Mouse (Mus musculus) midbrain, embryonic 10.5 days (tissue): Measurements from ENCODE around the gene Relt. TPM values are rescaled to one million over a fixed set of nuclear protein-coding genes. Genes with fewer than 3 reads are reported as not detected.

Experiments
- DNase-seq: peaks from one replicate; pipeline ENCODE4 v3.0.0-alpha.2; 2017; ENCODE audit warnings: low spot score
- H3K27ac ChIP-seq: fragments of 300-500 bp; sonication (generic); replicated peaks from 2 replicates; pipeline ENCODE4 v1.5.1; 2016; ENCODE audit warnings: mild to moderate bottlenecking
- H3K27me3 ChIP-seq: fragments of 300-500 bp; sonication (generic); 2 replicates; pipeline ENCODE4 v1.6.1; 2016; ENCODE audit warnings: low read depth, mild to moderate bottlenecking; ENCODE audit not compliant: poor library complexity, severe bottlenecking
- H3K36me3 ChIP-seq: fragments of 300-500 bp; sonication (generic); 2 replicates; pipeline ENCODE4 v1.6.1; 2016; ENCODE audit warnings: mild to moderate bottlenecking, moderate library complexity
- H3K4me1 ChIP-seq: fragments of 300-500 bp; sonication (generic); 2 replicates; pipeline ENCODE4 v1.6.1; 2016
- H3K4me3 ChIP-seq: fragments of 300-500 bp; sonication (generic); 2 replicates; pipeline ENCODE4 v1.5.1; 2016; ENCODE audit warnings: mild to moderate bottlenecking, moderate library complexity
- H3K9me3 ChIP-seq: fragments of 300-500 bp; sonication (generic); replicated peaks from 2 replicates; pipeline ENCODE4 v1.6.1; 2016; ENCODE audit warnings: mild to moderate bottlenecking
- WGBS: fragments of 180-500 bp; shearing (Covaris S2); methylation state at CpG from one replicate; pipeline ENCODE4 v1.1.7; 2016; 5-methylcytosine and 5-hydroxymethylcytosine counted together
- polyA plus RNA-seq: library from polyadenylated mRNA; unstranded; fragments of >200 nt; fragmentation: Nextera tagmentation; extraction: Ambion mirVana; gene quantifications from 2 replicates; pipeline ENCODE4 v1.2.1, GENCODE M21; 2016

The Relt gene
- polyA plus RNA-seq, 1 experiment from 2014 or later, result 5.2 TPM

DNA sequence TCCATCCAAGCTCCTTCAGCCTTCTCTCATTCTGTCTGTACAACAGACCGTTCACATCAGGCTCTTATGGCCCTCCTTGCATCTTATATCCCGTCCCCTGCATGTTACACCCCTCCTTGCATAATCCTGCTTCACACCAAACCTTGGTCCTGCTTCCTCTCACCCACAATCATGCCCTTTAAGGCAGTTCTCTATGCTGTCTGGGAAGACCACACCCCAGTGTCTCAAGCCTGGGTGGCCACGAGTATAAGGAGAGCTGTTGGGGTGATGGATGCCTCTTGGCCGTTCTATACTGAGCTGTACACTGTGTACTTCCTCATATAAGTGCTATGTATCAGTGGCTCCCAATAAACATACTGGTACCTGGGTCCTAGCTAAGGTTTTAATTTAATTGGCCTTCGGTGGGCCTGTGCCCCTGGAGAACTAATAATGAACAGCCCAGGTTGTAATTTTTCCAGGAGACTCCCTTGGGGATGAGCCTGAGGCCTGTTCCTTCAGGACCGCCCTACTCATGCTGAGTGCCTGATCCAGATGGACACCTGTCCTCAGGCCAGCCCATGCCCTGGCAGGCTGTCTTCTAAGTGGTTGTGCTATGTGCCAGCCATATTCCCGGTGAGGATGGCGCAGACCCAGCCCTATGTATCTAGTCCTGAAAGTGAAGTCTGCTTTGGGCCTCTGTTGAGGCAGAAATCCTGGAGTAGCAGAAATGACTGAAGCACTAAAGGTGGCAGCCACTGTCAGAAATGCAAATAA lies 6.8 kb upstream of the Relt start:
- Histone ChIP-seq H3K36me3 (peaks cover 44% of the 10 kb centered on the region), H3K4me1 (no peaks in the 10 kb centered on the region), H3K9me3 (no peaks in the 10 kb centered on the region), H3K4me3 (no peak overlapping the region), H3K27ac (no peak overlapping the region), H3K27me3 (no peaks in the 10 kb centered on the region)
- 89% methylated on average over 8 of the region's 8 CpGs for WGBS
- DNase-seq, result no peak

GRCm38 (mm10) chr7:100868551-100868950 lies 5.3 kb upstream of the Relt start:
- Histone ChIP-seq H3K4me1 (no peaks in the 10 kb centered on the region), H3K36me3 (peaks cover 29% of the 10 kb centered on the region), H3K9me3 (no peaks in the 10 kb centered on the region), H3K27ac (no peak overlapping the region), H3K27me3 (no peaks in the 10 kb centered on the region), H3K4me3 (no peak overlapping the region)
- 74% methylated on average over 4 of the region's 4 CpGs for WGBS
- DNase-seq, result no peak

DNA sequence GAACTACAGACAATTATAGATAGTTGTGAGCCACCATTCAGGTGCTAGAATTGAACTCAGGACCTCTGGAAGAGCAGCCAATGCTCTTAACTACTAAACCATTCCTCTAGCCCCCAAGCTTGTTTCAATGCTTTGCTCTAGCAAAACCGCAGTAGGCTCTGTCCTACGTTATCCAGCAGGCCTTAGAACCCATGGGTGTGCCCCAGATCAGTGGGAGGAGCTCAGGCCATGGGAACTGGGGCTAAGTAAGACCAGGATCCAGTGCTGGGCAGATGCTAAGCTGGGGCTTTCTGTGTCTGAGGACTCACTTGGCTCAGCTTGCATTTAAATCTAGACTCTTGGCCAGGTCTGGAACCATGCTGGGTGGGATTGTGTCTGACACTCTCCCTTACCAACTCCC lies 4.3 kb upstream of the Relt start:
- WGBS, result 50% methylated on average over 2 of the region's 2 CpGs
- no peak for DNase-seq
- Histone ChIP-seq H3K4me3 (no peak overlapping the region), H3K27ac (no peak overlapping the region), H3K4me1 (peaks cover 4% of the 10 kb centered on the region), H3K27me3 (no peaks in the 10 kb centered on the region), H3K36me3 (peaks cover 19% of the 10 kb centered on the region), H3K9me3 (no peaks in the 10 kb centered on the region)

DNA sequence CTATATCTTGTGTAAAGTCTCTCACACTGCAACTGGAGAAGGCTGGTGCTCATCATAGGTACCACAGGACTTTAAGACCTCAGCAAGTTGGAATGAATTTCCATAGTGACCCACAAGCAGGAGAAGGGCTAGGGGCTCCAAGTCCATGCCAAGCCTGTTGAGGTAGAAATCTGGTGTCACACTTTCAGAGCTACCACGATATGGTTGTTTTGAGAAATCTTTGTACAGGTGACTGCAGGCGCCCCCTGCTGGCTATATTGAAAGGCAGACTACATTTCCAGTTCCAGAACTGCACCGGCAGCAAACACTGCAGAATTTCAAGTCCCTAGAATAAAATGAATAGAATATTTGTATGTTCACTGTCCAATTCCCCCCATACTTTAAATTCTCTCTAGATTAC lies 3.4 kb upstream of the Relt start:
- peak; percentile 63 for DNase-seq
- peaks cover 10% of the 10 kb centered on the region for H3K36me3 ChIP-seq
- H3K9me3 ChIP-seq, result no peaks in the 10 kb centered on the region
- peaks cover 13% of the 10 kb centered on the region for H3K4me1 ChIP-seq
- no peaks in the 10 kb centered on the region for H3K27me3 ChIP-seq
- H3K27ac ChIP-seq, result no peak overlapping the region
- H3K4me3 ChIP-seq, result no peak overlapping the region
- 25% methylated on average over 3 of the region's 3 CpGs for WGBS

DNA sequence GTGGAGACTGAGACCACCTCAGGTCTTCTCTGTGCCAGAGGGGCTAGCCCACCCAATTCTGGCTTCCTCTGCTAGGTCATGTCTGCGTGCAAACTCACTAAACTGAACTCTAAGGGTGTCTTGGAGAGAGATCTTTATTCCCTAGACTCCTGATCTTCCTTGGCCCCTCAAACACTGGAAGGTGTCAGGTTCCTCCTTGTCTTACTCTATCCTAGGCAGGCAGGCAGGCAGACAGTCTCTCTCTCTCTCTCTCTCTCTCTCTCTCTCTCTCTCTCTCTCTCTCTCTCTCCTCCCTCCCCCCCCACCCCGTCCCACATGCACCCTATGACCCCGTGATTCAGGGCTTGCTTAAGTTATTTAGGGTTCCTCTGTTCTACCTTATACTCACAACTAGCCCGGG lies 893 bp downstream of the Relt start:
- H3K4me3 ChIP-seq, result peak overlapping the region; percentile 87
- WGBS, result 9% methylated on average over 4 of the region's 4 CpGs
- H3K9me3 ChIP-seq, result no peaks in the 10 kb centered on the region
- H3K36me3 ChIP-seq, result no peaks in the 10 kb centered on the region
- H3K27me3 ChIP-seq, result no peaks in the 10 kb centered on the region
- DNase-seq, result peak; percentile 21
- H3K4me1 ChIP-seq, result peaks cover 31% of the 10 kb centered on the region
- peak overlapping the region; percentile 90 for H3K27ac ChIP-seq

DNA sequence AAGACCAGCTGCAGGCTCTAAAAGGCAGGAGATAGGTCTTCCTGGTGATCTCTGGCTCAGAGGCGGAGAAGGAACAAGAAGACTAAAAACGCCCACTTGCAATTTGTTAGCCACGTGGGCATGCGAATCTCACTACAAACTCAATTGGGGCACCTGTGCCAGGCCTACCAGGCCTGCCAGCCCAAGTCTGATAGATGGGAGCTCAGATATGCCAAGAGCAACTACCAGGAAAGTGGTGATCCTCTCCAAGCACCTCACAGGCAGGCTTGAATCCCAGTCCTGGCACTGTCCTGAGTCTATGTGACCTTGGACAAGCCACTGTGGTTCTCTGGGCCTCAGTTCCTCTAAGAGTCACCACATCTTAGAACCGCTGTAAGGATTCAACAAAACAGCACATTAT lies 2.0 kb downstream of the Relt start:
- DNase-seq, result no peak
- 90% methylated on average over 5 of the region's 5 CpGs for WGBS
- Histone ChIP-seq H3K27ac (no peak overlapping the region), H3K9me3 (no peaks in the 10 kb centered on the region), H3K27me3 (no peaks in the 10 kb centered on the region), H3K36me3 (no peaks in the 10 kb centered on the region), H3K4me1 (peaks cover 31% of the 10 kb centered on the region), H3K4me3 (no peak overlapping the region)

DNA sequence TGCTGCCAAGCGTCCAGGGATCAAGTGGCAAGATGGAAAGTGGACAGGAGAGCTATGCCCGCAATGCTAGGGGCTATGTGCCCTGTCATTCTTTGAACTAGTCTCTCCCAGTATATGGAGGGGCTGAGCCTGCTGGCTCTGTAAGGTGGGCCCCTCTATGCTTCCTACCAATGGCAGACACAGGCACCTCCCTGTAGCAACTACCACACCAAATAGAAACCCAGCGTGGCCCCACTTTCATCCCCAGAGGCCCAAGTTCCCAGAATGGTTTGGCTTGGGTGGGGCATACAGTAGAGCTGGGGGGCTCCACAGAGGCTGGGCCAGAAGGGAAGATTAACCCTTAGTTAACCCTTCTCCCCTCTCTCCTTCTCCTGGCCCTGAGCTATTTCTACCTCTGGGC lies 2.8 kb downstream of the Relt start:
- Histone ChIP-seq H3K4me3 (no peak overlapping the region), H3K9me3 (no peaks in the 10 kb centered on the region), H3K4me1 (peaks cover 38% of the 10 kb centered on the region), H3K27ac (no peak overlapping the region), H3K27me3 (no peaks in the 10 kb centered on the region), H3K36me3 (no peaks in the 10 kb centered on the region)
- DNase-seq, result no peak
- 82% methylated on average over 3 of the region's 3 CpGs for WGBS

- Histone ChIP-seq H3K9me3 (no peaks in the 10 kb centered on the region), H3K36me3 (no peaks in the 10 kb centered on the region), H3K4me3 (no peak overlapping the region), H3K4me1 (peaks cover 34% of the 10 kb centered on the region), H3K27me3 (no peaks in the 10 kb centered on the region), H3K27ac (no peak overlapping the region; the same call in 1 of the 2 replicates)
- WGBS, result 71% methylated on average over 5 of the region's 5 CpGs
- DNase-seq, result no peak
These were observed 7.3 kb downstream of the Relt start for GRCm38 (mm10) chr7:100855795-100856573.

- Histone ChIP-seq H3K4me3 (no peak overlapping the region), H3K36me3 (no peaks in the 10 kb centered on the region), H3K27ac (no peak overlapping the region), H3K9me3 (no peaks in the 10 kb centered on the region), H3K27me3 (no peaks in the 10 kb centered on the region), H3K4me1 (peaks cover 27% of the 10 kb centered on the region)
- DNase-seq, result no peak
- WGBS, result 50% methylated on average over 4 of the region's 4 CpGs
These were observed 7.9 kb downstream of the Relt start for GRCm38 (mm10) chr7:100855300-100855699.

- Histone ChIP-seq H3K9me3 (no peaks in the 10 kb centered on the region), H3K4me3 (no peak overlapping the region), H3K4me1 (peaks cover 25% of the 10 kb centered on the region), H3K36me3 (0 out of 2 replicates have a peak, but pooled peaks cover 1% of the 10 kb centered on the region), H3K27ac (no peak overlapping the region; the same call in 1 of the 2 replicates), H3K27me3 (no peaks in the 10 kb centered on the region)
- no peak for DNase-seq
- WGBS, result 83% methylated on average over 5 of the region's 5 CpGs
These were observed 8.4 kb downstream of the Relt start for GRCm38 (mm10) chr7:100854861-100855260.

- DNase-seq, result no peak
- Histone ChIP-seq H3K27ac (no peak overlapping the region; the same call in 1 of the 2 replicates), H3K4me1 (peaks cover 23% of the 10 kb centered on the region; the same call in 1 of the 2 replicates), H3K36me3 (peaks cover 6% of the 10 kb centered on the region; the same call in 1 of the 2 replicates), H3K27me3 (no peaks in the 10 kb centered on the region), H3K9me3 (no peaks in the 10 kb centered on the region), H3K4me3 (no peak overlapping the region)
- WGBS, result 56% methylated on average over 6 of the region's 6 CpGs
These were observed 9.0 kb downstream of the Relt start for GRCm38 (mm10) chr7:100854137-100854814.

- Histone ChIP-seq H3K27ac (no peak overlapping the region; the same call in 1 of the 2 replicates), H3K9me3 (no peaks in the 10 kb centered on the region), H3K4me1 (peaks cover 23% of the 10 kb centered on the region; the same call in 1 of the 2 replicates), H3K36me3 (peaks cover 6% of the 10 kb centered on the region; the same call in 1 of the 2 replicates), H3K4me3 (no peak overlapping the region), H3K27me3 (no peaks in the 10 kb centered on the region)
- DNase-seq, result no peak
- 84% methylated on average over 3 of the region's 3 CpGs for WGBS
These were observed 9.8 kb downstream of the Relt start for GRCm38 (mm10) chr7:100853396-100853795.
